Mouse (Mus musculus) liver, embryonic 15.5 days (tissue): ENCODE measurements around the gene Olfr137. TPM values are rescaled to one million over a fixed set of nuclear protein-coding genes. Genes with fewer than 3 reads are reported as not detected.

Source experiments
- ATAC-seq: fragments of 200-750 bp; cut with Nextera tagmentation; 2 replicates; pipeline ENCODE4 v1.8.0; 2017; ENCODE audit warnings: moderate number of reproducible peaks, mild to moderate bottlenecking, moderate library complexity; ENCODE audit not compliant: insufficient read depth
- H3K27ac ChIP-seq: fragments of 300-500 bp; sonication (generic); replicated peaks from 2 replicates; pipeline ENCODE4 v1.5.1; 2015; ENCODE audit warnings: mild to moderate bottlenecking, inconsistent platforms
- H3K27me3 ChIP-seq: fragments of 300-500 bp; sonication (generic); 2 replicates; pipeline ENCODE4 v1.6.1; 2015; ENCODE audit warnings: mild to moderate bottlenecking, inconsistent platforms
- H3K36me3 ChIP-seq: fragments of 300-500 bp; sonication (generic); replicated peaks from 2 replicates; pipeline ENCODE4 v1.6.1; 2015; ENCODE audit warnings: moderate library complexity, mild to moderate bottlenecking, inconsistent platforms
- H3K4me1 ChIP-seq: fragments of 300-500 bp; sonication (generic); replicated peaks from 2 replicates; pipeline ENCODE4 v1.6.1; 2015; ENCODE audit warnings: inconsistent platforms
- H3K4me2 ChIP-seq: fragments of 300-500 bp; sonication (generic); 2 replicates; pipeline ENCODE4 v1.6.1; 2015; ENCODE audit warnings: moderate library complexity, mild to moderate bottlenecking, inconsistent platforms
- H3K4me3 ChIP-seq: fragments of 300-500 bp; sonication (generic); replicated peaks from 2 replicates; pipeline ENCODE4 v1.5.1; 2015; ENCODE audit warnings: mild to moderate bottlenecking, inconsistent platforms
- H3K9ac ChIP-seq: fragments of 300-500 bp; sonication (generic); 2 replicates; pipeline ENCODE4 v1.6.1; 2015; ENCODE audit warnings: moderate library complexity, mild to moderate bottlenecking, inconsistent platforms
- H3K9me3 ChIP-seq: fragments of 300-500 bp; sonication (generic); replicated peaks from 2 replicates; pipeline ENCODE4 v1.6.1; 2016; ENCODE audit warnings: inconsistent platforms
- WGBS: fragments of 180-500 bp; shearing (Covaris S2); methylation state at CpG from one replicate; pipeline ENCODE4 v1.1.7; 2015; ENCODE audit warnings: mixed read lengths; ENCODE audit not compliant: insufficient replicate concordance; 5-methylcytosine and 5-hydroxymethylcytosine counted together
- polyA plus RNA-seq: library from polyadenylated mRNA; unstranded; fragments of >200 nt; fragmentation: Nextera tagmentation; extraction: Ambion mirVana; gene quantifications from 2 replicates; pipeline ENCODE4 v1.2.1, GENCODE M21; 2015

Gene Olfr137
- not detected in 2 replicates for polyA plus RNA-seq

- Histone ChIP-seq H3K4me3 (no peak within 1 kb of the TSS), H3K4me2 (no peak within 1 kb of the TSS), H3K9ac (no peak within 1 kb of the TSS), H3K36me3 (no peaks in the 10 kb centered on the region), H3K27me3 (no peaks in the 10 kb centered on the region), H3K9me3 (0 out of 2 replicates have a peak, but pooled peaks cover 4% of the 10 kb centered on the region), H3K4me1 (no peaks in the 10 kb centered on the region), H3K27ac (no peak within 1 kb of the TSS)
- no peak for ATAC-seq
Observed at GRCm38 (mm10) chr17:38307470-38307869, at the start of gene Olfr137. Gene Olfr137, minus strand, starts transcription at chr17:38307570.

GRCm38 (mm10) chr17:38329531-38329930 is 22.2 kb upstream of the Olfr137 start, which contains the start of gene Olfr136:
Gene Olfr136, plus strand, starts transcription at chr17:38329831.
- Histone ChIP-seq H3K9me3 (no peaks in the 10 kb centered on the region), H3K36me3 (no peaks in the 10 kb centered on the region), H3K4me2 (no peak within 1 kb of the TSS), H3K4me3 (no peak within 1 kb of the TSS), H3K27me3 (no peaks in the 10 kb centered on the region), H3K27ac (no peak within 1 kb of the TSS), H3K9ac (no peak within 1 kb of the TSS), H3K4me1 (no peaks in the 10 kb centered on the region)
- no peak for ATAC-seq

GRCm38 (mm10) chr17:38260735-38261134 is 46.6 kb downstream of the Olfr137 start, which contains the start of gene Olfr138:
Gene Olfr138, plus strand, starts transcription at chr17:38261035.
- no peak within 1 kb of the TSS for H3K4me2 ChIP-seq
- no peaks in the 10 kb centered on the region for H3K9me3 ChIP-seq
- WGBS: 28% methylated on average over 1 of the region's 1 CpGs
- no peak for ATAC-seq
- H3K36me3 ChIP-seq: no peaks in the 10 kb centered on the region
- no peak within 1 kb of the TSS for H3K9ac ChIP-seq
- H3K4me3 ChIP-seq: no peak within 1 kb of the TSS
- no peaks in the 10 kb centered on the region for H3K27me3 ChIP-seq
- H3K27ac ChIP-seq: no peak within 1 kb of the TSS
- no peaks in the 10 kb centered on the region for H3K4me1 ChIP-seq

Other genes with a start within 250 kb of the Olfr137 start
- gene Olfr129, start 247.5 kb downstream of the Olfr137 start, polyA plus RNA-seq: not detected in 2 replicates
- not detected in 2 replicates for gene Olfr130, start 243.6 kb downstream of the Olfr137 start, polyA plus RNA-seq
- gene Olfr131, start 218.9 kb downstream of the Olfr137 start, polyA plus RNA-seq: not detected in 2 replicates
- not detected in 2 replicates for gene Olfr132, start 173.0 kb downstream of the Olfr137 start, polyA plus RNA-seq
- not detected in 2 replicates for gene Olfr133, start 162.3 kb downstream of the Olfr137 start, polyA plus RNA-seq
- gene Olfr134, start 136.2 kb downstream of the Olfr137 start, polyA plus RNA-seq: not detected in 2 replicates
- not detected in 2 replicates for gene Olfr135, start 103.2 kb downstream of the Olfr137 start, polyA plus RNA-seq
- gene Olfr138, start 46.5 kb downstream of the Olfr137 start, polyA plus RNA-seq: not detected in 2 replicates
- gene Olfr136, start 22.3 kb upstream of the Olfr137 start, polyA plus RNA-seq: not detected in 2 replicates
- gene Esp36, start 112.6 kb upstream of the Olfr137 start, polyA plus RNA-seq: not detected in 2 replicates
- not detected in 2 replicates for gene Esp34, start 246.6 kb upstream of the Olfr137 start, polyA plus RNA-seq